Mouse (Mus musculus) layer of hippocampus, adult 2 months (tissue): ENCODE data around the gene Plekhm3. TPM values are rescaled to one million over a fixed set of nuclear protein-coding genes. Genes with fewer than 3 reads are reported as not detected.

Source experiments
- DNase-seq, 2 experiments: peaks; one replicate each; pipeline ENCODE4 v3.0.0; 2022; ENCODE audit warnings: low spot score in 2 of 2
- H3K27ac ChIP-seq: fragments of 200-600 bp; 2 replicates; pipeline ENCODE4 v1.8.1; 2022
- H3K4me3 ChIP-seq: fragments of 200-600 bp; 2 replicates; pipeline ENCODE4 v1.8.1; 2022; ENCODE audit warnings: mild to moderate bottlenecking
- CTCF ChIP-seq: fragments of 200-600 bp; conservative IDR thresholded peaks from 2 replicates; pipeline ENCODE4 v1.8.1; 2022; ENCODE audit warnings: antibody characterized with exemption, mild to moderate bottlenecking, moderate library complexity
- total RNA-seq, 2 experiments: library from RNA; stranded (reverse); gene quantifications; 2 replicates each; pipeline ENCODE4 v1.2.3; 2021

The Plekhm3 gene
- total RNA-seq, 2 experiments from 2014 or later: 35.6 to 36.0 TPM

DNA sequence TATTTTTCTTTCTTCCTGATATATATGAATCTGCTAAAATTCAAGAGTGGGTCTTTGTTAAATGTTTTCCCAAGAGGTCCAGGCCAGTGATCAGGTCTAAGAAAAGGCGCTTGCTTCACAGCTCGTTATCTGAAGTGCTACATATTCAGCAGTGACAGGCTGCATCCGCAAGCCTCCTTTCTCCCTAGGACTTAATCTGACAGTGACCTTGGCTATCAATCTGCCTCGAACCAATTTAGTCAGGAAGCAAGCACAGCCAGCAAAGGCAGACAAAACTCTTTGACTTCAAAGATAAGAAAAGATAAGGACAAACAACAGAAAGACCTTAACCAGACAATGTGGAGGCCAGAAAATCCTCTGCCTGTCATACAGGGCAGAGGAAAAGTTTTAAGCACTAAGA is 10.5 kb downstream of the Plekhm3 start:
- no peak for DNase-seq
- H3K27ac ChIP-seq: no peak overlapping the region
- no peak overlapping the region for H3K4me3 ChIP-seq
- no peak for TF ChIP-seq CTCF

DNA sequence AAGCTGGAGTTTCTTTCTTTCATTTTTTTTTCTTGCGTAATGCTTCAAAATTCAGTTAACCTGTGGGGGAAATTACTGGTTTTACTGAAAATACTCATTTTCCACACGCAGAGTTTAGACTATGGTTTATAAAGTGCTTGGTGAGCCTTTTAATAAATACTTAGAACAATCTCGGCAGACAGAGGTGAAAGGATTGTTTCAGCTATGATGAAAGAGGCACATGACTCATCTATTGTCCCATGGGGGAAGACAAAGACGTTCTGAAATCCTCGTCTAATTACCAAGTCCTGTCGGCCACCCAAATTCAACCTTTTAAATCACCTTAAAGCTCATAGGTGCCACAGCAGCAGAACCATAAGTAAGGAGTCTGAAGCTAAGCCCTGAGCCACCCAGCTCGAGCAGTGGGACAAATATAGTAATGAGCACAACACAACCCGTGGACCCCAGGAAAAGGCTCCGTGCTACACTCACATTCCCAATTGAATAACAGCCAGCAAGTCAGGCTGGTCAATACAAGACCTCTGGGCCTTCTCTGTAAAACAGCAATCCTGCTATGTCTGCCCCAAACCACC is 11.3 kb downstream of the Plekhm3 start:
- TF ChIP-seq CTCF: no peak
- H3K27ac ChIP-seq: 0 out of 2 replicates have a peak overlapping the region, but pooled peaks have one; percentile 36
- no peak for DNase-seq
- no peak overlapping the region for H3K4me3 ChIP-seq

DNA sequence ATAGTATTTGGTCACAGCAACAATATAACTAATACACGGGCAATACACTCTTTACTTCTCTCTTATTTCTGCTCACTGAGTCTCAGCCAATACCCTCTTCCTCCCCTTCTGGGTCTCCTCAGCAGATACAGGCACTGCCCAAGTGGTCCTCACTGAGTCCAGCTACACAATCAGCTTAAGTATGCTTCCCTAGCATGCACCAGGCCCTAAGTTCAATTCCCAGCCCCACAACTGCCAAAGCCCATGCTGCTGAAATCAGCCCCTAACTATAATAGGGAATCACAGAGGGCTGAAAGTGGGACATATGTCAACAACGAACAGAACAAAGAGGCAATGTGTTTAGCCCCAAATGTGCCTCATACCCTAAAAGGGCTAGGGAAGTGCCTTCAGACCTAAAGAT is 11.9 kb downstream of the Plekhm3 start:
- TF ChIP-seq CTCF: no peak
- no peak overlapping the region for H3K27ac ChIP-seq
- no peak for DNase-seq

DNA sequence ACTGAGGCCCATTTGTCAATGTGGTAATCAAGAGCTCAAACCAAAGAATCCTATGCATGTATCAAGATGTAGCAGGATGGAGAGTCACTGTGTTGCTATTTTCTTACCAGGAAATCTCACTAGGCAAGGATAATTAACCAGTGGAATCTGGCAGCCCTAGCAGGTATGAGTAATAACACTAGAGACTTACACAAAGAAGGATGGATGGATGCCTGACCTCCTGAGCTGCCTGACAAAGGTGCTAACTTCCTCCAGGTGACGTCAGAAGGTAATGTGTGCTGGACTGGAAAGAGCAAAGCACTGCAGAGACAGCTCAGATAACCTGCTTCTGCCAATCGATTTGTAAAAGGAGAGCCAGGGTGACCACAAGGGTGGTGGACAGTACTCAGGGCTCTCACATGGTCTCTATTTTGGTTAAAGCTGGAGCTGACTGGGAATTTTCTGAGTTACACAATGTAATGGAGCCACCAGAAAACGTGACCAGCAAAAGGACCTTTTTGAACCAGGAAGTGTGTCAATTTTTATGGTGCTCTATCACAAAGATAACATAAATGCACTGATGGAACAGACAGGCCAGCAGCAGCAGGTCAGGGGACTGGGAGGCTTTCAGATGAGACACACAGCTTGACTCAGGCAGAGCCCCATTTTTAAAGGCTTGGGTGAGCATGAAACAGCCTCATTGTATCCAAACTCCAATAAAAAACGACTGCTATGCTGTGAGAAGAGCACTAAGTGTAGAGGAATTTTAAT is 14.4 kb downstream of the Plekhm3 start:
- no peak for DNase-seq
- no peak for TF ChIP-seq CTCF
- no peak overlapping the region for H3K4me3 ChIP-seq
- no peak overlapping the region for H3K27ac ChIP-seq

More for the DNA sequence above, 11.9 kb downstream of the Plekhm3 start:
- H3K4me3 ChIP-seq: no peak overlapping the region

DNA sequence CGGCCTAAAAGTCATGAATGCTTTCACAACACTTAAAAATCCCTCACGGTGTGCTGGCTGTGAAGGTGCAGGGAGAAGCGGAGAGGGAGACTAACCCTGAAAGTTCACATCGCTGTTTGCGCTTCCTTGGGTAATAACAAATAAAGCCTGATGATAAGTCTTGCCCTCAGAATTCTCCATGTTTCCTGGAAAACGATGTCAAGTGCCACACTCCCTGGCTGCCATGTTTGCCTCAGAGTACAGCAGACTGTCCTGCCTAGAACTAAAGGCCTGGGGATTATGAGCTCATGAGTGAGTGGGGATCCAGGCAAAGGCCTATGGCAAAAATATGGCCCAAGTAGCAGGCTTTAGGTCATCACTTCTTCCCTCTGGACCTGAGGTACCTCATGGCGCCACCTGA is 17.7 kb downstream of the Plekhm3 start:
- Histone ChIP-seq H3K4me3 (no peak overlapping the region), H3K27ac (no peak overlapping the region)
- no peak for DNase-seq
- no peak for TF ChIP-seq CTCF

DNA sequence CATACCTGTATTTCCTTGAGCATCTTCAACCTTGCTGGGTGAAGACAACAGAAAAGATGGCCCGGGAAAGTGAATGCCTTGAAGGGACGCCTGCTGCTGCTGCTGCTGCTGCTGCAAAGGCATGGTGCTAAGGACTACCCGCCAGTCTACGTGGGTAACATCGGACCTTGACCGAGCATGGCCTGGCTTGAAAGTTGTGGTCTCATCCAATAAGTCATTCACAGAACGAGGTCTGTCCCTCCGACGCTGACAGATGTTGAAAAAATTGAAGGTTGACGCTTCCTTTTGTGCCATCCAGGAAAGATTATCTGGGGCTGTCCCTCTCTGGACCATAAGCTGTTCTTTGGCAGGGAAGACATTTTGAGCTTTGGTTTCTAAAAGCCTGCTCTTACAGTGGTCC is 18.9 kb downstream of the Plekhm3 start:
- no peak for TF ChIP-seq CTCF
- DNase-seq: no peak
- Histone ChIP-seq H3K4me3 (no peak overlapping the region), H3K27ac (no peak overlapping the region)

DNA sequence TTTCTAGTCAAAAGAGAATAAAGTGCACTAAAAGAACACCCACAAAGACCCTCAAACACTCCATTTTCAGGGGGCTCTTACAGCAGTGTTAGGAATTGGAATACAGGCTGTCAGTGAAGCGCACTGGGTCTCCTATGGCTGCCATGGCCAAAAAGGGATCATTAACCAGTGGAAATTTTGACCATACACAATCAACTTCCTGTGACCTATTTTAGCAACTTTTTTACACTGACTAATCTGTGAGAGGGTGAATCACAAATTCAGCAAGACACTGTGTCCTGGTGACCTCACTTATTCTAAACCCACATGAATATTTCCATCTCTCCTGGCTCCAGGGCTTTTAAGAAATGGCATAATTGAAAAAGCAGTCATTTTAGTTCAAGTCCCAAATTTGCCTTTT is 23.7 kb downstream of the Plekhm3 start:
- no peak overlapping the region for H3K27ac ChIP-seq
- H3K4me3 ChIP-seq: no peak overlapping the region
- DNase-seq: no peak
- no peak for TF ChIP-seq CTCF

DNA sequence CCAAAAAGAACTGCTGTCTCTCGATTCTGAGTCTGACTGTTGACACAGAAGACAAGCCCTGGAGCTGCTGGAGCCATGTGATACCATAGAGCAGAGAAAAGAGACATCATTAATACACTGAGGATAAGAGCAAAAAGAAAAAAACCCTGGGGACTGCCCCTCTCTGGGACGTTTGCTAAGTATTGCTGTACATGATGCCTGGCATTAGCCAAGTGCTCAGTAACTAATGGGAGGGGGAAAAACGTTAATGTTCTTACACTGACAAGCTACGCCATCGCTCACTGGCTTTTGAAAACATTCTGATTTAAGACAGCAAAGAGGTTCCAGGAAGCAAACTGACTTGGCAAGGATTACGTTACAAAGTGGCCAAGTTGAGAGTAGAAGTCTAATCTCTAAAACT is 26.5 kb downstream of the Plekhm3 start:
- DNase-seq: no peak
- Histone ChIP-seq H3K27ac (no peak overlapping the region), H3K4me3 (no peak overlapping the region)
- no peak for TF ChIP-seq CTCF

DNA sequence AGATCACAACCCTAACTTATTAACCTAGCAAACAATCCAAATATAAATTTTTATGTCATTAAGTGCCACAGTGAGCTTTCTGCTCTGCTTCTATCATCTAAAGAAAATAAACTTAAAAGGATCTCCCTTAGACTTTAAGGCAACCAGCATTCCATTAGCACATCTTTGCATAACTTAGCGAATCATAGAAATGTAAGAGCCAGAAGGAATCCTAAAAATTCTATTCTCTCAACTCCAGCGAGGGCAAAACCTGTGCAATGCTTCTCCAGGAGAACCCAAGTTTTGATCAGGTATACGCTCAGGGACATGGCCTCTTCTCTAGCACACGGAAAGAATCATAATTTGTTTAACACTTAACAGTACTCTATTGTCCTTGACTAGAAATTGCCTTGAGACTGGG is 27.0 kb downstream of the Plekhm3 start:
- TF ChIP-seq CTCF: no peak
- no peak for DNase-seq
- no peak overlapping the region for H3K4me3 ChIP-seq
- no peak overlapping the region for H3K27ac ChIP-seq

DNA sequence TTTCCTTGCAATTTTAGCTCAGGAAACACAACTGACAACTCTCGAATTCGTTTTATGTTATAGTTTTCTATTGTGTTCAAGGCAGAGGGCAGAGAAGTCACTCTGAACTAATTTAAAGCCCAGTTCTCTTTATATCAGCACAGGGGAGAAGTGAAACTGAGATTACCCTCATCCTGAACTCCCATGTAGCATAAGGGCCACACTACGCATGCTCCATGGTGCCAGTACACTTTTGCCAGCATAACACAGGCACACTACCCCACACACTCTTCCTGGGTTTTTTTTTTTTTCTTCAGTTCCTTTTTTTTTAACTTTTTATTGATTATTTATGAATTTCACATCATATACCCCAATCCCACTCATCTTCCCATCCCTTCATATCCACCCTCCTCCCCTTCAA is 28.1 kb downstream of the Plekhm3 start:
- DNase-seq: no peak
- Histone ChIP-seq H3K27ac (peak overlapping the region; percentile 7; the same call in 1 of the 2 replicates), H3K4me3 (no peak overlapping the region)
- TF ChIP-seq CTCF: no peak

DNA sequence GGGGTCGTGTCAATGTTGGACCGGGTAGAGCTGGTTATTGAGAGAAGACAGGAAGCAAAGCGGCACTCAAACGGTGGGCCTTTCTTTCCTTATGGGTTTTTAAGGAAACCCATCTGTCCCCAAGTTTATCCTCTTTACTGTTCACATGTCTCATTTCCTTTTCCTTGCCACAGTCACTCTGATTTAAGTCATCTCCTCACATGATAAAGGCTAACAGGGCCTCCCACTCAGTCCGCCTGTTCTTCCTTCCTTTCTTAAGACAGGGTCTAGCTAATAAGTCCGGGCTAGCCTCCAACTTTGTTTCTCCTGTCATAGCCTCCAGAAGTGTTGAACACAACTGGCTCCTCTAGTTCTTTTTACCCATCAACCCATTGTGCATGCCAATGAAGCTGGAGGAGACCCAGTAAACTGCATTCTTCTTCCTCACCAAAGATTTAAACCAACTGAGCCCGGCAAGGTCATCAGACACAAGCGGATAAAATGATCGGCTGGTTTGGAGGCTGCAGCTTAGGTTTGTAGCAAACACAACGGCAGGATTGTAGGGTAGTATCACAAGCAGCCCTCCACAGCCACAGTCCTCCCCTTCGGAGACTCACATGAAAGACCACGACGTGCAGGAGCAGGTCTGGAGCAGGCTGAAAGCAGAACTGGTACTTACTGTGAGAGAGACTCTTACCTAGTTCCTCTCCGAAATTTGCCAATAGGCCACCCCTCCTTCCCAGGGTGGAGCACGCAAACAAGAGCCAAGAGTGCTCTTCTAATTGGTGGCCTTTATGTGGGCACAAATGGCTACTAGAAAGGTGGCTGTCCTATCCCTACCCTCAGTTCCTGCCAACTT is 29.0 kb downstream of the Plekhm3 start:
- no peak overlapping the region for H3K4me3 ChIP-seq
- no peak for DNase-seq
- peak overlapping the region; percentile 7; the same call in 1 of the 2 replicates for H3K27ac ChIP-seq
- no peak for TF ChIP-seq CTCF

DNA sequence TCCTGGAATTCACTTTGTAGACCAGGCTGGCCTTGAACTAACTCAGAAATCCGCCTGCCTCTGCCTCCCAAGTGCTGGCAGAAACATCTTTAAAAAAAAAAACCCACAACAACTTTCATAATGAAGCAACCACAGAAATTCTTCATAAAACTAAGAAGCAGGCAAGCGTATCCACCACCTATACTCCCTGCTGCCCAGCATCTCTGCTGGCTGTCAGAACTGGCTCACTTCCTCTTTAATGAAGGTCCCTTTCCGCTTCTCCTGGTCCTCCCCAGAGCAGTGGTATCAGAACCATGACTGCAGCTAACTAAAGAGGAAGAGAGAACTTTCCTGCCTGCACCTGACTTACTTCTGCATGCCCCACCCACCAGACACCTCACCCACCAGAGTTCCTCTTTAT is 31.0 kb downstream of the Plekhm3 start:
- TF ChIP-seq CTCF: no peak
- no peak for DNase-seq
- no peak overlapping the region for H3K27ac ChIP-seq
- H3K4me3 ChIP-seq: no peak overlapping the region

DNA sequence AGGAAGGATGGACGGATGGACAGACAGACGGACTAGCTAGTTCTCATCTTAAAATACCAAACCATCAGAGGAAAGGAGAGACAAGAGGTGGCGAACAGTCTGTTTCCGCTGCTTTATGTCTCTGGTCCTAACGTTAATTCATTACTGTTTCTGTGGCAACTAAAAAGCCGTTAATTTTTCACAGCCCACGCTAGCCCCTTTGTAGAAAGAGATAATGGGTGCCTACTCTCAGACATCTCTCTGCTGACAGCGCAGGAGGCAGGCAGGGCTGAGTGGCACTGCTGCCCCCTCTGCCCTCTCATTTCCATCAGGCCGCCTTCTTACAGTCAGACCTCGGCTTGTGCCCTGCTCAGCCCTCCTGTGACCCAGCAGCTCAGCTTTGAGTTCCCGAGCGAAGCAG is 32.3 kb downstream of the Plekhm3 start:
- peak overlapping the region; percentile 17; the same call in 1 of the 2 replicates for H3K4me3 ChIP-seq
- TF ChIP-seq CTCF: no peak
- DNase-seq: peak; percentile 26 to 31
- peak overlapping the region; percentile 89 for H3K27ac ChIP-seq
